Comparison of ENCODE assay signal across 25 mouse cellular contexts in the genomic region with DNA sequence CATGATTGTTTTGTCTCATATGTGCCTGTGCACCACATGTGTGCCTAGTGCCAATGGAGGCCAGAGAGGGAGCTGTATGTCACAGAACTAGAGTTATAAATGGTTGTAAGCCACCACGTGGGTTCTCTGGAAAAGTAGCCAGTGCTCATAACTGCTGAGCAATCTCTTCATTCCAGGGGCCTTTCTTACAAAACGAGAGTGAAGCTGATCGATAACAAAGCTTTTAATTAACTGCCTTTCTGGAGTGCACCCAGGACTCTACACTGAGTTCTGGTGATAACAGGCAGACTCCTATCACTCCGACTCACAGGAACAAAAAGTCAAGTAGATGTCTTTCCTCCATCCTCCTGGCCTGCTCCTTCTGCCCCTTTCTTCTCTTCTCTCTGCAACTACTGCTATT. TPM values are rescaled to one million over a fixed set of nuclear protein-coding genes. Genes with fewer than 3 reads are reported as not detected.
"Had no signal": no experiment of that assay in that cellular context is flagged by ENCODE, and none has a peak within 500 bp of the region (broad histone marks: within the 10 kb centered on the region; RNA-seq: fewer than 3 reads in every experiment).

No protein-coding gene starts in this region.

RNA-seq across cellular contexts. Expression of gene Tcte3, which starts 9.9 kb away (rescaled TPM):
- total RNA-seq: gastrocnemius, adult 18-20 months; gastrocnemius, postnatal 36 days; heart, postnatal 36 days; hematopoietic stem cell, adult 5-6 weeks; hindbrain, postnatal 0 days; left cerebral cortex, postnatal 10 days had no signal
- polyA plus RNA-seq: heart, adult 2 months; heart, postnatal 0 days; hindbrain, embryonic 11.5 days; hindbrain, embryonic 13.5 days; kidney, adult 2 months; kidney, embryonic 15.5 days; kidney, postnatal 0 days; large intestine, adult 2 months had no signal

RNA-seq across cellular contexts. Expression of gene Gm3417, which starts 52.8 kb away (rescaled TPM):
- total RNA-seq: gastrocnemius, adult 18-20 months; gastrocnemius, adult 8-10 months; gastrocnemius, postnatal 14 days; gastrocnemius, postnatal 36 days; heart, adult 2 months; heart, postnatal 14 days; heart, postnatal 36 days; hematopoietic stem cell, adult 5-6 weeks; hindbrain, postnatal 0 days; layer of hippocampus, postnatal 14 days; left cerebral cortex, adult 18-20 months; left cerebral cortex, postnatal 25 days; left cerebral cortex, postnatal 4 days had no signal
- polyA plus RNA-seq: heart, adult 2 months; heart, embryonic 11.5 days; heart, embryonic 15.5 days; heart, postnatal 0 days; intestine, embryonic 14.5 days; large intestine, adult 2 months; limb, embryonic 13.5 days had no signal
